Mouse (Mus musculus) induced T-regulatory cell, adult 2 months (primary cell): ENCODE data around the gene Stk4.

Source experiments
- DNase-seq: peaks from one replicate; pipeline ENCODE4 v3.0.0-alpha.2; 2012; ENCODE audit warnings: low read depth

Stk4 gene

GRCm38 (mm10) chr2:164174649-164175395 lies 104.7 kb downstream of the Stk4 start:
- no peak for DNase-seq

- DNase-seq, result no peak
Measured at GRCm38 (mm10) chr2:164175850-164176249, 105.7 kb downstream of the Stk4 start.

- DNase-seq, result no peak
Measured at GRCm38 (mm10) chr2:164177831-164178230, 107.7 kb downstream of the Stk4 start.

- DNase-seq, result peak; percentile 70
Measured at GRCm38 (mm10) chr2:164180124-164180523, 110.0 kb downstream of the Stk4 start.

- no peak for DNase-seq
Measured at GRCm38 (mm10) chr2:164180770-164181169, 110.6 kb downstream of the Stk4 start.

GRCm38 (mm10) chr2:164182692-164183255 lies 112.7 kb downstream of the Stk4 start, which contains the start of gene Wfdc5:
Gene Wfdc5 (minus strand): TSS chr2:164182742.
- no peak for DNase-seq

GRCm38 (mm10) chr2:164183340-164183739 lies 113.2 kb downstream of the Stk4 start:
- no peak for DNase-seq

GRCm38 (mm10) chr2:164184145-164184719 lies 114.1 kb downstream of the Stk4 start:
- DNase-seq, result peak; percentile 52

- peak; percentile 62 for DNase-seq
Measured at GRCm38 (mm10) chr2:164188722-164189121, 118.6 kb downstream of the Stk4 start.

GRCm38 (mm10) chr2:164190576-164190975 lies 120.5 kb downstream of the Stk4 start, which contains the start of gene Wfdc12:
Gene Wfdc12 (minus strand): TSS chr2:164190608.
- DNase-seq, result no peak

- no peak for DNase-seq
Measured at GRCm38 (mm10) chr2:164192279-164192678, 122.2 kb downstream of the Stk4 start.

GRCm38 (mm10) chr2:164194959-164195630 lies 125.0 kb downstream of the Stk4 start:
- DNase-seq, result no peak

- DNase-seq, result no peak
Measured at GRCm38 (mm10) chr2:164195971-164196699, 126.0 kb downstream of the Stk4 start.

- no peak for DNase-seq
Measured at GRCm38 (mm10) chr2:164196700-164196990, 126.5 kb downstream of the Stk4 start.

- no peak for DNase-seq
Measured at GRCm38 (mm10) chr2:164199626-164200327, 129.7 kb downstream of the Stk4 start, which contains the start of gene Wfdc15a. Gene Wfdc15a (minus strand): TSS chr2:164200130.
